Mouse (Mus musculus) liver, adult (tissue): ENCODE results near the gene Dsn1.

Experiments
- GATA4 ChIP-seq: IDR thresholded peaks from 2 replicates; pipeline ENCODE4 v1.6.1; 2014; ENCODE audit warnings: mild to moderate bottlenecking, low read length; ENCODE audit not compliant: insufficient replicate concordance

Gene Dsn1

DNA sequence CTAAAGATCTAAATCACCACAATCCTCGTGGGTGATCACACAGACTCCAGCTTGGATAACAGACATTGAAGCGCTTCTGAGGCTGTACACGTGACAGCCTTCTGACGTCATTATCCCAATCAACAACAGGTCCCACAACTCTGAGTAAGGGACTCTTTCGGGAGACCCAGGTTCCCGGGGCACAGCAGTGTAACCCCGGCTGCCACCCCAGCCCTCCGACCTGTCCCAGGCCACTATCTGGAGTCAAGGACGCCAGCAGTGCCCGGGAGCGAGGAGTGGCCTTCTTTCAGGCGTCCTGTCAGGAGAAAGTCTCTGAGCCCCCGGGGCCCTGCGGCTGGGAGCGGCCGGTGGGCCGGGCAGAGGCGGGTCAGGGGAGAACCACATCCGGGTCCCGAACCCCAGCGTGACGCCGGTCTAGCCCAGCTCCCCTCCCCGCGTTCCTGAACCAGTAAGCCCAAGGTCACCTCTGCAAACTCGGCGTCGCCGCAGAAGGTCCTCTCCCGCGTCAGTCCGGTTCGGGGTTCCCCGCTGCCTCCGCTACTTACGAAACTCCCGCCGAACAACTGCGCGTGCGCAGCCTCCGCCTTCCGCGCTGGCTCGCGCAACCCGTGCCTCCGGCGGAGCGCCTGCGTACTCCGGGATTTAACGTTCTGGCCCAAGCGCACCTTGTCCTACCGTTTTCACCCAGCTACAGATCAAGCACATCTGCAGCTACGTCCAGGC lies at the start of gene Dsn1:
Dsn1 (minus strand) TSS at position 644 of the 723 bp plus-strand sequence.
- TF ChIP-seq GATA4: no peak

- no peak for TF ChIP-seq GATA4
Observed at GRCm38 (mm10) chr2:157055721-157056120, 48.8 kb upstream of the Dsn1 start.

DNA sequence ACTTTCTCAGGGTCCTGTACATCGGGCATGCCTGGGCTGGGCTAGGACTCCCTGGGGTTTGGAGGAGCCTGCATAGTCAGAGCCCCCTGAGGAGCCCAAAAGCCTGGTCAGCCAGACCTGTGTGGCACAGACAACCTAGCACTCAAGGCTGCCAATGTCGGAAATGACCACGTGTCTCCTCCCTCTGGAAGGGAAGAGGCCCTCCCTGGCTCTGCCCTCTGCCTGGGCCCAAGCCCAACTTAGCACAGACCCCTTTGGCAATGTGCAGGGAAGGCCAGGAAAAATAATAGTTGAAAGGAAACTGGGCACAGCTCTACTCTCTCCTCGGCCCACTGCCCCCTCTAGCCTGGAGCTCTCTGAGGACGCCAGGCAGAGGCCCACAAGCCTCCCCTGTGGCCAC lies 47.9 kb upstream of the Dsn1 start:
- TF ChIP-seq GATA4: no peak

DNA sequence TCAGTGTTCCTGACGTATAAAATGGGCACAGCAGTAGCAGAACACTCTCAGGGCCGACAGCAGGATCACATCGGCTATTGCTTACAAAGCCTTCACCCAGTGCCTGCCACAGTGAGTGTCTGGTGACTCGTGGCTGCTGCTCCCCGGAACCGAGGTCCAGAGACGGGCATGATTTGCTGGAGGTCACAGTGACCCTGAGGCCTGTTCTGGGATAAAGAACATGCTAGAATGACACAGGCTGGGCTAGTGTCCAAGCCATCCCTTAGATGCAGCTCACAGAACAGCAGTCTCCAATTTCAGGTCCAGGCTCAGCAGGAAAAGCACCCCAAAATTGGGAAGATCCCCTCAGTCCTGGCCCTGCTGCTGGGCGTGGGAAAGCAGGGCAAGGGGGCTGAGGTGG lies 47.3 kb upstream of the Dsn1 start:
- TF ChIP-seq GATA4: no peak

DNA sequence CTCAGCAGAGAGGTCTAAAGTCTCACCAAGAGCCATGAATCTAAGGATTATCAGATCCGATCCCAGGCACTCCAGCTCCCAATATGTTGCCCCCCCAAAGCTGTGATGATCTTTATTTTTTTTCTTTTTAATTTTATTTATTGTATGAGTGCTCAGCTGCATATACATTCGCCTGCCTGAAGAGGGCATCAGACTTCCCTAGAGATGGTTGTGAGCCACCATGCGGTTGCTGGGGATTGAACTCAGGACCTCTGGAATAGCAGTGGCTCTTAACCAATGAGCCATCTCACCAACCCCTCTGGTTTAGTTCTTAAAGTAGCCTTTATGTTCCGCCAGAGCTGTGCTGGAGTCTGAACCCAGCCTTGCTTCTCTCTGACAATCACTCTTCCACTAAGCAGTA lies 46.8 kb upstream of the Dsn1 start:
- TF ChIP-seq GATA4: no peak

DNA sequence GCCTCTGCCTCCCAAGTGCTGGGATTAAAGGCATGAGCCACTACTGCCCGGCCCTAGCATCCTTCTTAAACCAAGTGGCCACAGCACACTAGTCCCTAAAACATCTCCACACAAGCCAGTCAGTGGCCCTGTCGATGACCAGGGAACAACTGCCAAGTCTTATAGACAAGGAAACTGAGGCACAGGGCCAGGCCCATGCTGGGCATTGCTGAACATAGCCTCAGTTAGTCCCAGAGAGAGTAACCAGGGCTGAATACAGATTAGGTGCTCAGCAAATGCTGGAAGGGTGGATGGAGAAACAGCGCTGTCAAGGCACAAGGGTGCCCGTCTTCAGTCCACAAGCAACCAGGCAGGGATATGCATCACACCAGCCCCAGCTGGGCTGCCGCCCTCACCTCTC lies 46.2 kb upstream of the Dsn1 start:
- TF ChIP-seq GATA4: no peak

GRCm38 (mm10) chr2:157052448-157052847 lies 45.5 kb upstream of the Dsn1 start:
- no peak for TF ChIP-seq GATA4

- TF ChIP-seq GATA4: no peak
Observed at GRCm38 (mm10) chr2:157049831-157050243, 42.9 kb upstream of the Dsn1 start.

DNA sequence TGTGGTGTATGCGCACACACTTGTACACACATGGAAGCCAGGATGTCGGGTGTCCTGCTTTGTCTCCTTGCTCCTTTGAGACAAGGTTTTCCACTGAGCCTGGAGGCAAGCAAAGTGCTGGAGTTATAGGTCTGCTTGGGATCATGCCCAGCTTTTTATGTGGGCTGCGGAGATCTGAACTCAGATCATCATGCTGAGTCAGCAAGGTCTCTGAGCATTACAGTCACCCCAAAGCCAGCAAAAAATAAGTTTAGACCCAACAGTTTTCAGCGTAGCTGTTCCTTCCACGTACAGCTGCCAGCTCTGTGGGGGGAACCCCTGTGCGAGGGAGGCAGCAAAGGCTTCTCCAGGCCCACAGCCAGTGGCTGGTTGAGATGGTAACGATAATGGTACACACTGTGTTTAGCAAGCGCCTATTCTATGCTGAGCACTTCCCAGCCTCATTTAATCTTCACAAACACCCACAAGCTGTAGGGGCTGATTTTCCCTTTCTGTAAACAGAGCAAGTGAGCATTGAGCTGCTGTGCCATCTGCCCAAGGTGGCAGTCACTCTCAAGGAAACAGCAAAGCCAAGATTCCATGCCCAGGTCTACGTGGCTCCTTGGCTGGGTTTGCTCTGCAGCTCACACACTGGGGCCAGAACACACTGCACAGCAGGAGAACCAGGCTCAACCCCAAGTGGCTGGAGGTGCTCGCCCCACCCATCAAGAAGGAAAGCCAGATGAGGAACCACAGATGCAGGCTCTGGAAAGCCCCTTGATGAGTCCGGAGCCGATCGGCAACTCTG lies 41.6 kb upstream of the Dsn1 start:
- no peak for TF ChIP-seq GATA4

GRCm38 (mm10) chr2:157046956-157047355 lies 40.0 kb upstream of the Dsn1 start:
- TF ChIP-seq GATA4: no peak

GRCm38 (mm10) chr2:157045932-157046331 lies 39.0 kb upstream of the Dsn1 start:
- TF ChIP-seq GATA4: no peak

DNA sequence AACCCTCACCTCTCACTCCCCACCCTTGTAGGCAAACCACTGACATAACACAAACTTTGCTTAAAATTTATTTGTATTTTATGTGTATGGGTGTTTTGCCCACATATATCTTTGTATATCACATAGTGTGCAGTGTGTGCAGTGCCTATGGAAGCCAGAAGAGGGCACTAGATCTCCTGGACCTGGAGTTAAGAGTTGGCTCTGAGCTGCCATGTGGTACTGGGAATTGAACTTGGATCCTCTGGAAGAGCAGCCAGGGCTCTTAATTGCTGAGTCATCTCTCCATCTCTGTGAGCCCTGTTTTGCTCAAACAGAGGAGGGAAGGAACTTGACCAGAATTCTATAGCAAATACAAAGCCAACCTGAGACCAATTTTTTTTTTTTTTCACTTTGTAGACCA lies 37.0 kb upstream of the Dsn1 start:
- TF ChIP-seq GATA4: no peak

DNA sequence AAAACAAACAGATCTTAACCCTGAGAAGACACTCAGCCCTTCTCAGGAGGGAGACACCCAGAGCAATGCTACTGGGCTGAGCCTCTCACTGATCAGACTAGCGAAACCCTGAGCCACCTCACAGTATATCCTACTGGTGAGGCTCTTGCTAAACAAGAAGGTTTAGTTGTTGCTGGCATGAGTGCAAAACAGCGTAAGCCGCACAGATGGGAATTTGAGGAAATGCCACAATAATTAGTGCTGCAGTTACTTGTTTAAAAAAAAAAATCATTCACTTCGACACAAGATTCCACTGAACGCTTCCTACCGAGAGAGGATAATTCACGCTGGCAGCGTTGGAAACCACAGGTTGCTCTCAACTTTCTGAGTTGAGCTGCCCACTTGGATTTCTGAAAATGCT lies 36.6 kb upstream of the Dsn1 start:
- no peak for TF ChIP-seq GATA4

DNA sequence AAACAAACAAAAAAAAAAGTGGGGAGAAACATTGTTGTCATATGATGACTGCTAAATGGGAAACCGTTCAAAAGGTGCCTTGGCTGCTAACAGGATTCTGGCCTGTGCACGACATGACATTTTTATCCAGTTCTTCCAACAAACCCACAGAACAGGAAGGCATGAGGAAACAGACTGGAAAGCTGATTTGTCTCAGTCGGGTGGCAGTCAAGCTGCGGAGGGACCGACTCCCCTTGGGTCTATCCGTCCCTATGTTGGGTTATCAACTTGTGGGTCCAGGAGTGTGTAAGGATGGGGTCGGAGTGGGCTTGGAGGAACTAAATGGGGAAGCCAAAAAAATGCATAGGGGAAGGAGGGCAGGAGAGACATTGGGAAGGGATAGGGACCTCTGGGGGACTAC lies 34.5 kb upstream of the Dsn1 start:
- TF ChIP-seq GATA4: no peak; the same call in 1 of the 2 replicates

DNA sequence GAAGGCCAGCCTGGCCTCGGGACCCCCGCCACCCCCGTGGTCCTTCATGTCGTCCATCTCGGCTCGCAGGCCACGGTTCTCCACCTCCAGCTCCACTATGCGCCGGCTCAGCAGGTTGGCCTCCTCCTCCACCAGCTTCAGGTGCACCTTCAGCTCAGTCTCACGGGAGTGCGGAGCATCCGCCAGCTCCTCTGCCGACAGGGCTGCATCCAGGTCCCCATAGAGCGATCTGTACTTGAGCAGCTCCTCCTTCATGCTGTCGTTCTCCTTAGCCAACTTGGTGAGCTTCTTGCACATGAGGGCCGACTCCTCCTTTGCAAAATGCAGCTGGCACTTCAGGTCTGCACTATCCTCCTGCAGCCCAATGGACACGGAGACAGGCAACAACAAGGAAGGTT lies 33.7 kb upstream of the Dsn1 start:
- TF ChIP-seq GATA4: no peak

- TF ChIP-seq GATA4: no peak
Observed at GRCm38 (mm10) chr2:157039900-157040648, 33.1 kb upstream of the Dsn1 start.
